Mouse (Mus musculus) midbrain, embryonic 14.5 days (tissue): ENCODE results near the gene Ttll10. TPM values are rescaled to one million over a fixed set of nuclear protein-coding genes. Genes with fewer than 3 reads are reported as not detected.

Experiments used
- ATAC-seq: fragments of 200-750 bp; cut with Nextera tagmentation; 2 replicates; pipeline ENCODE4 v1.8.0; 2017; ENCODE audit warnings: moderate number of reproducible peaks, moderate library complexity; ENCODE audit not compliant: low FRiP score, low TSS enrichment
- DNase-seq: peaks from one replicate; pipeline ENCODE4 v3.0.0-alpha.2; 2015
- H3K27ac ChIP-seq: fragments of 300-500 bp; sonication (generic); replicated peaks from 2 replicates; pipeline ENCODE4 v1.5.1; 2014; ENCODE audit warnings: mild to moderate bottlenecking, low read depth, low read length, moderate library complexity
- H3K27me3 ChIP-seq: fragments of 300-500 bp; sonication (generic); 2 replicates; pipeline ENCODE4 v1.6.1; 2014; ENCODE audit warnings: low read length, control low read depth, mixed read lengths; ENCODE audit not compliant: control insufficient read depth, insufficient read depth
- H3K36me3 ChIP-seq: fragments of 300-500 bp; sonication (generic); 2 replicates; pipeline ENCODE4 v1.6.1; 2014; ENCODE audit warnings: low read length, control low read depth; ENCODE audit not compliant: control insufficient read depth, insufficient read depth
- H3K4me1 ChIP-seq: fragments of 300-500 bp; sonication (generic); 2 replicates; pipeline ENCODE4 v1.6.1; 2014; ENCODE audit warnings: mild to moderate bottlenecking, antibody characterized with exemption, low read length, control low read depth; ENCODE audit not compliant: control insufficient read depth, insufficient read depth
- H3K4me2 ChIP-seq: fragments of 300-500 bp; sonication (generic); 2 replicates; pipeline ENCODE4 v1.6.1; 2014; ENCODE audit warnings: mild to moderate bottlenecking, low read length, moderate library complexity
- H3K4me3 ChIP-seq: fragments of 300-500 bp; sonication (generic); replicated peaks from 2 replicates; pipeline ENCODE4 v1.5.1; 2014; ENCODE audit warnings: low read depth, low read length
- H3K9ac ChIP-seq: fragments of 300-500 bp; sonication (generic); replicated peaks from 2 replicates; pipeline ENCODE4 v1.6.1; 2014; ENCODE audit warnings: mild to moderate bottlenecking, low read length, moderate library complexity
- H3K9me3 ChIP-seq: fragments of 300-500 bp; sonication (generic); 2 replicates; pipeline ENCODE4 v1.6.1; 2016; ENCODE audit warnings: low read length, control low read depth, mixed read lengths; ENCODE audit not compliant: control insufficient read depth
- WGBS: fragments of 180-500 bp; shearing (Covaris S2); extraction: QIAGEN DNeasy Blood & Tissue Kit; methylation state at CpG from one replicate; pipeline ENCODE4 v1.1.7; 2014; 5-methylcytosine and 5-hydroxymethylcytosine counted together
- microRNA counts: library from miRNA; unstranded; fragments of <30 nt; microRNA quantifications from one replicate; lab custom pipeline; 2016
- microRNA-seq: library from miRNA; unstranded; fragments of <30 nt; microRNA quantifications from one replicate; pipeline ENCODE4, GENCODE M21; 2016
- polyA plus RNA-seq: library from polyadenylated mRNA; unstranded; fragments of >200 nt; fragmentation: Nextera tagmentation; extraction: Ambion mirVana; gene quantifications from 2 replicates; pipeline ENCODE4 v1.2.1, GENCODE M21; 2014

The Ttll10 gene
- polyA plus RNA-seq, 1 experiment from 2014 or later = 0.28 TPM

GRCm38 (mm10) chr4:156004109-156004508, 55.1 kb downstream of the Ttll10 start:
- H3K27ac ChIP-seq = no peak overlapping the region
- no peaks in the 10 kb centered on the region for H3K4me1 ChIP-seq
- H3K4me2 ChIP-seq = no peak overlapping the region
- no peak overlapping the region for H3K4me3 ChIP-seq
- peaks cover 89% of the 10 kb centered on the region for H3K36me3 ChIP-seq
- H3K27me3 ChIP-seq = no peaks in the 10 kb centered on the region
- no peaks in the 10 kb centered on the region for H3K9me3 ChIP-seq
- ATAC-seq = no peak
- no peak overlapping the region for H3K9ac ChIP-seq
- WGBS = 96% methylated on average over 3 of the region's 3 CpGs
- no peak for DNase-seq

GRCm38 (mm10) chr4:155993606-155994005, 65.6 kb downstream of the Ttll10 start:
- no peaks in the 10 kb centered on the region for H3K9me3 ChIP-seq
- H3K27me3 ChIP-seq = no peaks in the 10 kb centered on the region
- peak overlapping the region; percentile 80 for H3K4me3 ChIP-seq
- H3K9ac ChIP-seq = peak overlapping the region; percentile 76
- peaks cover 24% of the 10 kb centered on the region for H3K4me1 ChIP-seq
- WGBS = 6% methylated on average over 15 of the region's 15 CpGs
- H3K27ac ChIP-seq = peak overlapping the region; percentile 94
- H3K36me3 ChIP-seq = peaks cover 29% of the 10 kb centered on the region
- no peak for ATAC-seq
- DNase-seq = no peak
- peak overlapping the region; percentile 64 for H3K4me2 ChIP-seq

GRCm38 (mm10) chr4:155992906-155993547, 66.2 kb downstream of the Ttll10 start:
- ATAC-seq = peak; percentile 86

GRCm38 (mm10) chr4:155992241-155992905, 66.8 kb downstream of the Ttll10 start, which contains the start of the genes B3galt6 and Sdf4:
Gene B3galt6 (minus strand): TSS chr4:155992649.
Gene Sdf4 (plus strand): TSS chr4:155992872.
- Histone ChIP-seq H3K4me2 (peak within 1 kb of the TSS; percentile 97), H3K27me3 (no peaks in the 10 kb centered on the region), H3K36me3 (peaks cover 16% of the 10 kb centered on the region), H3K27ac (peak within 1 kb of the TSS; percentile 94), H3K9ac (peak within 1 kb of the TSS; percentile 76), H3K4me3 (peak within 1 kb of the TSS; percentile 80), H3K4me1 (peaks cover 24% of the 10 kb centered on the region), H3K9me3 (no peaks in the 10 kb centered on the region)
- ATAC-seq (peak; percentile 88), DNase-seq (peak; percentile 95)
- WGBS = under 1% methylated on average over 98 of the region's 99 CpGs

More at GRCm38 (mm10) chr4:155992906-155993547, 66.2 kb downstream of the Ttll10 start:
- Histone ChIP-seq H3K27ac (peak overlapping the region; percentile 94), H3K9me3 (no peaks in the 10 kb centered on the region), H3K4me1 (peaks cover 24% of the 10 kb centered on the region), H3K4me2 (peak overlapping the region; percentile 64), H3K27me3 (no peaks in the 10 kb centered on the region), H3K9ac (peak overlapping the region; percentile 76), H3K36me3 (peaks cover 23% of the 10 kb centered on the region), H3K4me3 (peak overlapping the region; percentile 80)
- peak; percentile 98 for DNase-seq
- WGBS = under 1% methylated on average over 70 of the region's 70 CpGs

- 31% methylated on average over 37 of the region's 37 CpGs for WGBS
- peak overlapping the region; percentile 94 for H3K27ac ChIP-seq
- peaks cover 24% of the 10 kb centered on the region for H3K4me1 ChIP-seq
- no peaks in the 10 kb centered on the region for H3K9me3 ChIP-seq
- peak overlapping the region; percentile 80 for H3K4me3 ChIP-seq
- peak overlapping the region; percentile 68 for H3K9ac ChIP-seq
- H3K36me3 ChIP-seq = peaks cover 11% of the 10 kb centered on the region
- no peaks in the 10 kb centered on the region for H3K27me3 ChIP-seq
- peak; percentile 25; the same call in 1 of the 2 replicates for ATAC-seq
- H3K4me2 ChIP-seq = peak overlapping the region; percentile 97
- DNase-seq = no peak
Observed at GRCm38 (mm10) chr4:155991908-155992230, 67.3 kb downstream of the Ttll10 start.

- Histone ChIP-seq H3K9ac (peak overlapping the region; percentile 68), H3K36me3 (peaks cover 6% of the 10 kb centered on the region), H3K4me3 (peak overlapping the region; percentile 80), H3K4me2 (peak overlapping the region; percentile 97), H3K4me1 (peaks cover 24% of the 10 kb centered on the region), H3K9me3 (no peaks in the 10 kb centered on the region), H3K27me3 (no peaks in the 10 kb centered on the region), H3K27ac (peak overlapping the region; percentile 94)
- ATAC-seq = no peak
- WGBS = 87% methylated on average over 22 of the region's 22 CpGs
- no peak for DNase-seq
Observed at GRCm38 (mm10) chr4:155991211-155991907, 67.9 kb downstream of the Ttll10 start.

MicroRNA genes within 50 kb of the gene (microRNA counts, 519-probe panel; counts per million panel counts)
- microRNA mmu-miR-200a (lab: Ali Mortazavi, UCI) = not detected
- microRNA mmu-miR-200b (lab: Ali Mortazavi, UCI) = not detected
- not detected for microRNA mmu-miR-429 (lab: Ali Mortazavi, UCI)

Small RNA genes lying within 50 kb of the gene (microRNA-seq; reads per million reads assigned to microRNA genes)
- gene Mir200a (1.8 reads per million, percentile 8 among the genes with 10 or more reads in this experiment), gene Mir200b (6.5 reads per million, percentile 29 among the genes with 10 or more reads in this experiment), gene Mir429 (20.1 reads per million, percentile 40 among the genes with 10 or more reads in this experiment)

Other genes with a start within 250 kb of the Ttll10 start
- gene Ccnl2, start 246.9 kb downstream of the Ttll10 start, polyA plus RNA-seq = 134 and 162 TPM in 2 replicates
- gene Aurkaip1, start 228.1 kb downstream of the Ttll10 start, polyA plus RNA-seq = 118 and 129 TPM in 2 replicates
- gene Mxra8, start 219.7 kb downstream of the Ttll10 start, polyA plus RNA-seq = 6.0 and 17.5 TPM in 2 replicates
- gene Dvl1, start 212.0 kb downstream of the Ttll10 start, polyA plus RNA-seq = 15.3 and 18.0 TPM in 2 replicates
- 0.31 and 0.57 TPM in 2 replicates for gene Tas1r3, start 196.1 kb downstream of the Ttll10 start, polyA plus RNA-seq
- 24.6 and 31.2 TPM in 2 replicates for gene Cptp, start 190.0 kb downstream of the Ttll10 start, polyA plus RNA-seq
- gene Ints11, start 189.9 kb downstream of the Ttll10 start, polyA plus RNA-seq = 78.2 and 83.2 TPM in 2 replicates
- gene Pusl1, start 167.6 kb downstream of the Ttll10 start, polyA plus RNA-seq = 45.8 and 54.5 TPM in 2 replicates
- gene Acap3, start 167.6 kb downstream of the Ttll10 start, polyA plus RNA-seq = 76.6 and 84.8 TPM in 2 replicates
- gene Ube2j2, start 115.6 kb downstream of the Ttll10 start, polyA plus RNA-seq = 131 and 138 TPM in 2 replicates
- gene C1qtnf12, start 97.1 kb downstream of the Ttll10 start, polyA plus RNA-seq = 7.1 and 8.3 TPM in 2 replicates
- gene B3galt6, start 66.8 kb downstream of the Ttll10 start, polyA plus RNA-seq = 36.3 and 38.7 TPM in 2 replicates
- 105 and 112 TPM in 2 replicates for gene Sdf4, start 66.5 kb downstream of the Ttll10 start, polyA plus RNA-seq
- gene Tnfrsf4, start 45.6 kb downstream of the Ttll10 start, polyA plus RNA-seq = 0.47 and 0.49 TPM in 2 replicates
- 1.4 and 2.4 TPM in 2 replicates for gene Tnfrsf18, start 33.2 kb downstream of the Ttll10 start, polyA plus RNA-seq
- 26.1 and 32.8 TPM in 2 replicates for gene 9430015G10Rik, start 50.6 kb upstream of the Ttll10 start, polyA plus RNA-seq
- 0.81 and 0.92 TPM in 2 replicates for gene Rnf223, start 71.1 kb upstream of the Ttll10 start, polyA plus RNA-seq
- 122 and 142 TPM in 2 replicates for gene Agrn, start 138.1 kb upstream of the Ttll10 start, polyA plus RNA-seq
- 0.51 and 2.5 TPM in 2 replicates for gene Isg15, start 141.4 kb upstream of the Ttll10 start, polyA plus RNA-seq
- gene AW011738, start 143.9 kb upstream of the Ttll10 start, polyA plus RNA-seq = 0.84 and 0.96 TPM in 2 replicates
- 1.9 and 2.0 TPM in 2 replicates for gene Perm1, start 156.5 kb upstream of the Ttll10 start, polyA plus RNA-seq
- gene Plekhn1, start 175.4 kb upstream of the Ttll10 start, polyA plus RNA-seq = 27.7 and 31.5 TPM in 2 replicates
- 46.6 and 54.1 TPM in 2 replicates for gene Noc2l, start 176.6 kb upstream of the Ttll10 start, polyA plus RNA-seq
- 3.9 and 4.4 TPM in 2 replicates for gene Samd11, start 196.2 kb upstream of the Ttll10 start, polyA plus RNA-seq